Mouse (Mus musculus) CH12.LX (cell line): Measurements from ENCODE around the gene Tada2a. TPM values are rescaled to one million over a fixed set of nuclear protein-coding genes. Genes with fewer than 3 reads are reported as not detected.

Source experiments
- DNase-seq: peaks from one replicate; pipeline ENCODE4 v3.0.0-alpha.2; 2013; ENCODE audit errors: extremely low read depth
- H3K27ac ChIP-seq: 2 replicates; pipeline ENCODE4 v1.5.1; 2012; ENCODE audit warnings: low read depth, mild to moderate bottlenecking, control low read depth, moderate library complexity; ENCODE audit not compliant: insufficient read depth
- H3K27me3 ChIP-seq: replicated peaks from 2 replicates; pipeline ENCODE3; 2012; ENCODE audit warnings: inconsistent platforms
- H3K36me3 ChIP-seq, 2 experiments: replicated peaks in 1 of 2; 2 replicates each; pipeline versions ENCODE3 to v1.6.1; 2012; ENCODE audit warnings: inconsistent platforms in 1 of 2, low read length in 1 of 2, mild to moderate bottlenecking in 1 of 2, mixed read lengths in 1 of 2, moderate library complexity in 1 of 2; ENCODE audit not compliant: control insufficient read depth in 1 of 2, insufficient read depth in 1 of 2
- H3K4me1 ChIP-seq, 2 experiments: 2 replicates each; pipeline ENCODE4 v1.6.1; 2012; ENCODE audit warnings: inconsistent platforms in 1 of 2, moderate library complexity in 1 of 2; ENCODE audit not compliant: insufficient read depth in 2 of 2, control insufficient read depth in 1 of 2
- H3K4me2 ChIP-seq: 2 replicates; pipeline ENCODE4 v1.6.1; 2012; ENCODE audit warnings: low read depth, mild to moderate bottlenecking, control low read depth; ENCODE audit not compliant: poor library complexity, insufficient read depth, severe bottlenecking
- H3K4me3 ChIP-seq, 3 experiments: fragments of 150-350 bp in 1 of 3; sonication (generic) in 1 of 3; replicated peaks in 1 of 3; 2 replicates each; pipeline versions ENCODE3 to v1.5.1; 2011 to 2012; ENCODE audit warnings: low read depth in 2 of 3, low read length in 2 of 3, mild to moderate bottlenecking in 2 of 3, moderate library complexity in 2 of 3, control low read depth in 1 of 3, improper control_type of control experiment in 1 of 3, inconsistent platforms in 1 of 3, mixed read lengths in 1 of 3; ENCODE audit not compliant: poor library complexity in 1 of 3
- H3K79me2 ChIP-seq: replicated peaks from 2 replicates; pipeline ENCODE4 v1.6.1; 2012; ENCODE audit warnings: mild to moderate bottlenecking, moderate library complexity; ENCODE audit not compliant: control insufficient read depth, poor library complexity, insufficient read depth, severe bottlenecking; ENCODE audit errors: extremely low read depth
- H3K9ac ChIP-seq: 2 replicates; pipeline ENCODE4 v1.6.1; 2012; ENCODE audit warnings: low read depth, mild to moderate bottlenecking, control low read depth, moderate library complexity; ENCODE audit not compliant: insufficient read depth
- H3K9me3 ChIP-seq: replicated peaks from 2 replicates; pipeline ENCODE3; 2012; ENCODE audit warnings: low read length, inconsistent platforms, mixed read lengths
- BHLHE40 ChIP-seq: IDR thresholded peaks from 2 replicates; pipeline ENCODE4 v1.6.1; 2011; ENCODE audit warnings: mild to moderate bottlenecking, low read depth, low read length, improper control_type of control experiment
- CHD1 ChIP-seq: IDR thresholded peaks from 2 replicates; pipeline ENCODE4 v1.6.1; 2012; ENCODE audit warnings: low read depth, low read length, improper control_type of control experiment, inconsistent platforms
- CHD2 ChIP-seq: IDR thresholded peaks from 2 replicates; pipeline ENCODE4 v1.6.1; 2011; ENCODE audit warnings: low read length, improper control_type of control experiment
- E2F4 ChIP-seq: IDR thresholded peaks from 2 replicates; pipeline ENCODE4 v1.6.1; 2011; ENCODE audit warnings: low read depth, low read length, improper control_type of control experiment; ENCODE audit not compliant: insufficient replicate concordance
- ELF1 ChIP-seq: IDR thresholded peaks from 2 replicates; pipeline ENCODE4 v1.6.1; 2014; ENCODE audit warnings: low read depth, mild to moderate bottlenecking, inconsistent platforms, low read length, improper control_type of control experiment
- EP300 ChIP-seq: IDR thresholded peaks from 2 replicates; pipeline ENCODE4 v1.6.1; 2011; ENCODE audit warnings: low read length, improper control_type of control experiment
- ETS1 ChIP-seq: conservative IDR thresholded peaks from 2 replicates; pipeline ENCODE4 v1.6.1; 2012; ENCODE audit warnings: low read depth, mild to moderate bottlenecking, inconsistent platforms, low read length, improper control_type of control experiment, moderate library complexity
- GABPA ChIP-seq: IDR thresholded peaks from 2 replicates; pipeline ENCODE4 v1.6.1; 2012; ENCODE audit warnings: low read depth, low read length, improper control_type of control experiment, inconsistent platforms; ENCODE audit not compliant: insufficient replicate concordance
- HCFC1 ChIP-seq: IDR thresholded peaks from 2 replicates; pipeline ENCODE4 v1.6.1; 2012; ENCODE audit warnings: low read depth, mild to moderate bottlenecking, inconsistent platforms, low read length, improper control_type of control experiment
- IRF4 ChIP-seq: IDR thresholded peaks from 2 replicates; pipeline ENCODE4 v1.6.1; 2014; ENCODE audit warnings: low read depth, mild to moderate bottlenecking, inconsistent platforms, low read length, improper control_type of control experiment
- JUN ChIP-seq: IDR thresholded peaks from 2 replicates; pipeline ENCODE4 v1.6.1; 2011; ENCODE audit warnings: low read depth, mild to moderate bottlenecking, low read length, improper control_type of control experiment, moderate library complexity; ENCODE audit not compliant: insufficient read depth
- JUND ChIP-seq: conservative IDR thresholded peaks from 2 replicates; pipeline ENCODE4 v1.6.1; 2011; ENCODE audit warnings: low read depth, low read length, improper control_type of control experiment
- KAT2A ChIP-seq: IDR thresholded peaks from 2 replicates; pipeline ENCODE4 v1.6.1; 2012; ENCODE audit warnings: low read length, improper control_type of control experiment, inconsistent platforms; ENCODE audit not compliant: insufficient replicate concordance
- MAFK ChIP-seq: IDR thresholded peaks from 2 replicates; pipeline ENCODE4 v1.6.1; 2011; ENCODE audit warnings: low read length, improper control_type of control experiment; ENCODE audit not compliant: insufficient replicate concordance
- MAX ChIP-seq: IDR thresholded peaks from 2 replicates; pipeline ENCODE4 v1.6.1; 2011; ENCODE audit warnings: low read length, improper control_type of control experiment
- MAZ ChIP-seq: IDR thresholded peaks from 2 replicates; pipeline ENCODE4 v1.6.1; 2012; ENCODE audit warnings: low read depth, mild to moderate bottlenecking, inconsistent platforms, low read length, improper control_type of control experiment, moderate library complexity
- MXI1 ChIP-seq: IDR thresholded peaks from 2 replicates; pipeline ENCODE4 v1.6.1; 2011; ENCODE audit warnings: mild to moderate bottlenecking, low read depth, low read length, improper control_type of control experiment
- MYC ChIP-seq: IDR thresholded peaks from 2 replicates; pipeline ENCODE4 v1.6.1; 2011; ENCODE audit warnings: low read depth, mild to moderate bottlenecking, improper control_type of control experiment, low read length
- NELFE ChIP-seq: IDR thresholded peaks from 2 replicates; pipeline ENCODE4 v1.6.1; 2011; ENCODE audit warnings: low read depth, low read length, improper control_type of control experiment
- NRF1 ChIP-seq: IDR thresholded peaks from 2 replicates; pipeline ENCODE4 v1.6.1; 2014; ENCODE audit warnings: low read depth, mild to moderate bottlenecking, inconsistent platforms, low read length, improper control_type of control experiment, moderate library complexity
- PAX5 ChIP-seq: IDR thresholded peaks from 2 replicates; pipeline ENCODE4 v1.6.1; 2012; ENCODE audit warnings: low read length, inconsistent platforms, mixed read lengths
- POLR2A ChIP-seq: IDR thresholded peaks from 2 replicates; pipeline ENCODE4 v1.6.1; 2011; ENCODE audit warnings: low read depth, mild to moderate bottlenecking, improper control_type of control experiment, low read length
- POLR2AphosphoS2 ChIP-seq: IDR thresholded peaks from 2 replicates; pipeline ENCODE4 v1.6.1; 2011; ENCODE audit warnings: low read depth, low read length, improper control_type of control experiment
- RAD21 ChIP-seq: IDR thresholded peaks from 2 replicates; pipeline ENCODE4 v1.6.1; 2011; ENCODE audit warnings: low read depth, mild to moderate bottlenecking, low read length, improper control_type of control experiment, moderate library complexity
- RCOR1 ChIP-seq: conservative IDR thresholded peaks from 2 replicates; pipeline ENCODE4 v1.6.1; 2012; ENCODE audit warnings: low read depth, mild to moderate bottlenecking, inconsistent platforms, low read length, improper control_type of control experiment
- SIN3A ChIP-seq: IDR thresholded peaks from 2 replicates; pipeline ENCODE4 v1.6.1; 2012; ENCODE audit warnings: low read length, improper control_type of control experiment, inconsistent platforms
- TBP ChIP-seq: conservative IDR thresholded peaks from 2 replicates; pipeline ENCODE4 v1.6.1; 2011; ENCODE audit warnings: low read depth, low read length, improper control_type of control experiment
- TCF12 ChIP-seq: IDR thresholded peaks from 2 replicates; pipeline ENCODE4 v1.6.1; 2014; ENCODE audit warnings: low read depth, mild to moderate bottlenecking, inconsistent platforms, low read length, improper control_type of control experiment
- UBTF ChIP-seq: IDR thresholded peaks from 2 replicates; pipeline ENCODE4 v1.6.1; 2012; ENCODE audit warnings: low read depth, mild to moderate bottlenecking, inconsistent platforms, low read length, improper control_type of control experiment, moderate library complexity
- USF1 ChIP-seq: IDR thresholded peaks from 2 replicates; pipeline ENCODE4 v1.6.1; 2014; ENCODE audit warnings: low read depth, mild to moderate bottlenecking, inconsistent platforms, low read length, improper control_type of control experiment
- ZC3H11A ChIP-seq: IDR thresholded peaks from 2 replicates; pipeline ENCODE4 v1.6.1; 2012; ENCODE audit warnings: low read depth, mild to moderate bottlenecking, inconsistent platforms, low read length, improper control_type of control experiment
- ZKSCAN1 ChIP-seq: IDR thresholded peaks from 2 replicates; pipeline ENCODE4 v1.6.1; 2012; ENCODE audit warnings: low read depth, inconsistent platforms, low read length, improper control_type of control experiment, borderline replicate concordance
- ZMIZ1 ChIP-seq: IDR thresholded peaks from 2 replicates; pipeline ENCODE4 v1.6.1; 2012; ENCODE audit warnings: low read depth, mild to moderate bottlenecking, inconsistent platforms, low read length, improper control_type of control experiment
- ZNF384 ChIP-seq: IDR thresholded peaks from 2 replicates; pipeline ENCODE4 v1.6.1; 2012; ENCODE audit warnings: low read depth, low read length, improper control_type of control experiment, inconsistent platforms
- dilution Hi-C: fragments of 300-500 bp; cut with MboI; formaldehyde crosslinking; loops from 2 replicates; pipeline ENCODE4 v1.14.3; 2020; ENCODE audit warnings: low sequenced_read_pairs; ENCODE audit not compliant: extremely low pct_unique_long_range_greater_than_20kb, extremely low pct_ligation_motif_present
- in situ Hi-C: fragments of 300-500 bp; cut with MboI; formaldehyde crosslinking; loops from 3 replicates; pipeline ENCODE4 v1.14.3; 2019; ENCODE audit warnings: low sequenced_read_pairs, low pct_ligation_motif_present, low pct_unique_long_range_greater_than_20kb, mixed read lengths
- polyA plus RNA-seq: library from polyadenylated mRNA; unstranded; fragments of >175 nt; gene quantifications from 2 replicates; pipeline ENCODE4 v1.2.1, GENCODE M21; 2012; ENCODE audit warnings: low read depth; ENCODE audit not compliant: insufficient read length
- total RNA-seq, 2 experiments: library from RNA; depleted of rRNA; stranded (reverse); fragments of 300-350 nt in 1 of 2; fragments of >200 nt in 1 of 2; gene quantifications; 2 replicates each; pipeline ENCODE4 v1.2.3; 2012 to 2014

The Tada2a gene
- total and polyA plus RNA-seq, 3 experiments = 34.1 to 66.1 (median 37.5) TPM

- TF ChIP-seq RAD21 (no peak), NRF1 (peak; percentile 37; the same call in 1 of the 2 replicates), POLR2A (peak; percentile 58; the same call in 1 of the 2 replicates), ZMIZ1 (no peak; the same call in 1 of the 2 replicates), ZNF384 (no peak)
These were observed 60.4 kb downstream of the Tada2a start, which contains the start of gene Dusp14 (continued) for GRCm38 (mm10) chr11:84069034-84069370.

DNA sequence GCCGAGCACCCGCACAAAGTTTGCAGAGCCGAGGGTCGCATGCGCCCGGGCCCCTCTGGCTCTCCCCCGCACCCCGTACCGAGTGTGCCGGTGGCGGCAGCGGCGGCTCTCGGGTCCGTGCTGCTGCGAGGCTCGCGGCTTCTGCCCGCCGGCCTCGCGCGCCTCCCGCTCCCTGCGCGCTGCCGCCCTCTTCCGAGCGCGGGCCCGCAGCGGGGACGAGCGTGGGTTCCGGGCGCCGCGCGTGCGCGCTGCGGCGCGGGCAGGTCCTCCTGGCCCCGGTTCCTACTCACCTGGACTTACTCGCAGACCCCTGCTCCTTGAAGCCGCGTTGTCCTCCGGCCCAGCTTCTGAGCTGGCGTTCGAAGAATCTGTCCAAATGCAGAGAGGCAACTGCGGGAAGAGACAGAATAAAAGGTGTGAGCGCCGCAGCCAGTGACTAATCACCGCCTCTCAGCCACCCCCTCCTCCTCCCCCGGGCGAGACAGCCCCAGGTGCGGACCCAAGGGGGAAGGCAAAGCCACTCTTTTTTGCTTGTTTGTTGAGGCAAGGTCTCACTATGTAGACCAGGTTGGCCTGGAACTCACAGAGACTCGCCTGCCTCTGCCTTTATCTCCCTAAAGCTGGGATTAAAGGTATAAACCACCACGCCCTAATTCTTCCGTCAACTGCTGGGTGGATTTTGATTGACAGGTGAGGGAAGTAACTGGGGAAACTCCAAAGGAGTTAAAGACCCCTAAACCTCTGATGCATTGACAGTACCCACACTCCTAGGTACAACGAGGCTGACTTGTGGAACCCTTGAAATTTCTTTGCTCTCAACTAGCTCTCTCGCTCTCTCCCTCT is 61.0 kb downstream of the Tada2a start:
- no peaks in the 10 kb centered on the region for H3K27me3 ChIP-seq
- DNase-seq = peak; percentile 65
- peaks cover 28% of the 10 kb centered on the region for H3K79me2 ChIP-seq
- TF ChIP-seq POLR2A (peak; percentile 68; the same call in 1 of the 2 replicates), NRF1 (peak; percentile 92), KAT2A (0 out of 2 replicates have a peak, but pooled peaks have one; percentile 48), RAD21 (no peak), UBTF (0 out of 2 replicates have a peak, but pooled peaks have one; percentile 87), MAZ (peak; percentile 18; the same call in 1 of the 2 replicates), BHLHE40 (no peak), ELF1 (peak; percentile 60), SIN3A (peak; percentile 49), POLR2AphosphoS2 (0 out of 2 replicates have a peak, but pooled peaks have one; percentile 37), MXI1 (peak; percentile 70), JUND (no peak), E2F4 (no peak), JUN (no peak), IRF4 (no peak; the same call in none of the 2 replicates), ZKSCAN1 (no peak), CHD2 (no peak), TBP (0 out of 2 replicates have a peak, but pooled peaks have one; percentile 32), HCFC1 (no peak; the same call in 1 of the 2 replicates), ETS1 (no peak), ZMIZ1 (peak; percentile 58), EP300 (no peak), MYC (no peak), CHD1 (peak; percentile 1; the same call in 1 of the 2 replicates), ZNF384 (no peak), PAX5 (no peak), USF1 (no peak), MAX (peak; percentile 33; the same call in 1 of the 2 replicates), RCOR1 (peak; percentile 41), NELFE (peak; percentile 78), ZC3H11A (no peak), GABPA (no peak), TCF12 (peak; percentile 55), MAFK (no peak)

More for the DNA sequence above, 61.0 kb downstream of the Tada2a start:
- Histone ChIP-seq H3K4me2 (peak overlapping the region; percentile 91), H3K9me3 (no peaks in the 10 kb centered on the region), H3K4me1 (peaks cover 16 to 74% of the 10 kb centered on the region in 2 experiments), H3K36me3 (no peaks in the 10 kb centered on the region), H3K4me3 (peak overlapping the region; percentile 64 to 76 (median 75)), H3K9ac (peak overlapping the region; percentile 79), H3K27ac (peak overlapping the region; percentile 87)
- dilution Hi-C loops = no loop called here
- in situ Hi-C loops = no loop called here
